Mouse (Mus musculus): ENCODE results near the gene Cdc34b. TPM values are rescaled to one million over a fixed set of nuclear protein-coding genes. Genes with fewer than 3 reads are reported as not detected.
A peak's percentile ranks its signal among the peaks of the same experiment; 100 is the strongest.
"Not testable (repeated sequence)": the region's sequence is repeated elsewhere in the genome, so short reads cannot be mapped to it uniquely, and the experiment has no call there.

Cdc34b gene
- polyA plus RNA-seq (2015; fragmentation: Nextera tagmentation; extraction: Ambion mirVana), result 0.39 and 0.40 TPM in 2 replicates

GRCm38 (mm10) chr11:94741732-94742272 lies at the start of gene Cdc34b:
Gene Cdc34b (plus strand): TSS chr11:94741782.
- no peak for ATAC-seq (ENCODE audit: low FRiP score, low TSS enrichment)
- H3K4me2 ChIP-seq (replicated peaks; ENCODE audit: low read depth, low read length), result no peak within 1 kb of the TSS
- H3K27me3 ChIP-seq (ENCODE audit: insufficient read depth, low read length), result no peaks in the 10 kb centered on the region
- WGBS, result 83% methylated on average over 23 of the region's 29 CpGs
- H3K9ac ChIP-seq (replicated peaks; ENCODE audit: low read length), result no peak within 1 kb of the TSS
- peaks cover 6% of the 10 kb centered on the region; the same call in 1 of the 2 replicates for H3K9me3 ChIP-seq (ENCODE audit: low read length)
- H3K4me1 ChIP-seq (ENCODE audit: insufficient read depth, low read length), result no peaks in the 10 kb centered on the region
- H3K4me3 ChIP-seq (ENCODE audit: low read length), result no peak within 1 kb of the TSS
- no peaks in the 10 kb centered on the region for H3K36me3 ChIP-seq (ENCODE audit: insufficient read depth, low read length)
- H3K27ac ChIP-seq (ENCODE audit: low read length), result no peak within 1 kb of the TSS

- H3K9me3 ChIP-seq (ENCODE audit: low read length); H3K27me3 ChIP-seq (ENCODE audit: insufficient read depth, low read length); H3K36me3 ChIP-seq (ENCODE audit: insufficient read depth, low read length); ATAC-seq (ENCODE audit: low FRiP score, low TSS enrichment); H3K4me1 ChIP-seq (ENCODE audit: insufficient read depth, low read length); H3K4me2 ChIP-seq (replicated peaks; ENCODE audit: low read depth, low read length); H3K27ac ChIP-seq (ENCODE audit: low read length); H3K4me3 ChIP-seq (ENCODE audit: low read length); H3K9ac ChIP-seq (replicated peaks; ENCODE audit: low read length): not testable (repeated sequence)
These were observed 49.1 kb upstream of the Cdc34b start for GRCm38 (mm10) chr11:94692502-94692901.

DNA sequence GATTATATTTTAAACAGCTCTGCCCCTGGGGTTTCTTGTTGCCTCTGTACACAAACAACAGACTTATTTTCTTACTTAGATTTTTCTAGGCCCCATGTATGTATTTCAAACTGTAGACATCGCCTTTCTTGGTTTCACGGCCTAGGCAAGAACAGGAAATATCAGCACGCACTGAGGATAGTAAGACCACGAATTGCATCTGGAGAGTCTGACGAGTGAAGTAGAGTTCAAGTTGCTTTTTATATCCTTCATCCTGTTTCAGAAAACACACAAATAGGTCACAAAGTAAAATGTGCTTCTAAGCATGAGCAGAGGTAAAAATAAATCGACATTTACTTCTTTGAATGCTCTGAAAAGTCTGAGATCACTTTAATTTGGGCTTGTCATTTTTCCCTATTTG lies 46.1 kb upstream of the Cdc34b start:
- ATAC-seq (ENCODE audit: low FRiP score, low TSS enrichment), result no peak
- 58% methylated on average over 6 of the region's 6 CpGs for WGBS
- Histone ChIP-seq H3K4me1 (ENCODE audit: insufficient read depth, low read length) (no peaks in the 10 kb centered on the region), H3K4me3 (ENCODE audit: low read length) (no peak overlapping the region), H3K4me2 (replicated peaks; ENCODE audit: low read depth, low read length) (no peak overlapping the region), H3K27ac (ENCODE audit: low read length) (no peak overlapping the region), H3K9ac (replicated peaks; ENCODE audit: low read length) (no peak overlapping the region), H3K9me3 (ENCODE audit: low read length) (no peaks in the 10 kb centered on the region), H3K27me3 (ENCODE audit: insufficient read depth, low read length) (0 out of 2 replicates have a peak, but pooled peaks cover 3% of the 10 kb centered on the region), H3K36me3 (ENCODE audit: insufficient read depth, low read length) (no peaks in the 10 kb centered on the region)

DNA sequence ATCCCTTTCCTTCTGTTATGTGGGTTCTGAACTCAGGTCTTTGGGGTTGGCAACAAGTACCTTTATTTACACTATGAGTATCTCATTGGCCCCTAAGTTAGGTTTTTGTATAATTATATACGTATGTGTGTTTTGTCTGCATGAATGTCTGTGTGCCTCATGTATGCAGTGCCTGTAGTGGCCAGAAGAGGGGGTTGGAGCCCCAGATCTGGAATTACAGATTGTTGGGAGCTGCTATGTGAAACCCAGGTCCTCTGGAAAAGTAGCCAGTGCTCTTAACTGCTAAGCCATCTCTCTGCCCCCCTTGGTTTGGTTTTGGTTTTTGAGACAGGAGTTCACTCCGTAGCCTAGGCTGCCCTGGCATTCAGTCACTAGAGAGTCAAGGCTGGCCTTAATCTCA lies 44.4 kb upstream of the Cdc34b start:
- Histone ChIP-seq H3K9ac (replicated peaks; ENCODE audit: low read length) (no peak overlapping the region), H3K4me3 (ENCODE audit: low read length) (no peak overlapping the region), H3K27ac (ENCODE audit: low read length) (no peak overlapping the region), H3K4me1 (ENCODE audit: insufficient read depth, low read length) (peaks cover 6% of the 10 kb centered on the region; the same call in 1 of the 2 replicates), H3K27me3 (ENCODE audit: insufficient read depth, low read length) (peaks cover 3% of the 10 kb centered on the region; the same call in 1 of the 2 replicates), H3K9me3 (ENCODE audit: low read length) (no peaks in the 10 kb centered on the region), H3K4me2 (replicated peaks; ENCODE audit: low read depth, low read length) (no peak overlapping the region), H3K36me3 (ENCODE audit: insufficient read depth, low read length) (no peaks in the 10 kb centered on the region)
- WGBS, result 88% methylated on average over 2 of the region's 2 CpGs
- ATAC-seq (ENCODE audit: low FRiP score, low TSS enrichment), result no peak

DNA sequence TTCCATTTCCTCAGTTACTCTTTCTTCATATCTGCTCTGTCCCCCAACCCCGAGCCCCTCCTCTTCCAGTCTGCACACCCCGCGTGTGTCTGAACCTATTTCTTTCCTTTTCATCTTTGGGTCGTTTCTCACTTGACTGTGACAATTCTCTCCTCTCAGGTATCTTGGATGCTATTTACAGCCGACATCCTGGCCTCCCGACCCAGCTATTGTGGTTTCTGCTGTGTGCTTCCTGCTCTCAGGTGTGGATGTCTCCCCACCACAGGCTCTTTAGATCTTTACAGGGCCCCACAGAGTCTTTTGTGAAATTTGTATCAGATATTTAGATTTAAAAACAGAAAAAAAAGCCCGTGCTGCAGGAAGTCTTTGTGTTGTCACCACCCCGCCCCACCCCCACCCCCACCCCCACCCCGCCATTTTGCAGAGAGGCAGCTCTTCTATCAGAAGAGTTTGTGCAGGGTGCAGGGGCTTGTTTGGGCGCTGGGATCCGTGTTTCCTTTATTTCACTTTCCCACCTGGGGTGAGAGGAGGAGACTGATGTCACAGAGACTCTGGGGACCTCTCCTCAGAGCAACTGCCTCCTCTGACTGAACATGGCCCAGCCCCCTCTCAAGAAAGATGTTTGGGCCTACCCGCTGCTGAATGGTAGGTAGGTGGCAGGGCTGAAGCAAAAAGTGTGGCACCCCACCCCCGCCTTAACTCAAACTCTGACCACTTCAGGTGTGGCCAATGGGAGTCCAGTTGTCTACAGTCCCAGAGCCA lies 43.7 kb upstream of the Cdc34b start:
- Histone ChIP-seq H3K27me3 (ENCODE audit: insufficient read depth, low read length) (peaks cover 3% of the 10 kb centered on the region; the same call in 1 of the 2 replicates), H3K4me1 (ENCODE audit: insufficient read depth, low read length) (peaks cover 6% of the 10 kb centered on the region; the same call in 1 of the 2 replicates), H3K36me3 (ENCODE audit: insufficient read depth, low read length) (no peaks in the 10 kb centered on the region), H3K4me2 (replicated peaks; ENCODE audit: low read depth, low read length) (no peak overlapping the region), H3K27ac (ENCODE audit: low read length) (no peak overlapping the region), H3K9me3 (ENCODE audit: low read length) (no peaks in the 10 kb centered on the region), H3K4me3 (ENCODE audit: low read length) (no peak overlapping the region), H3K9ac (replicated peaks; ENCODE audit: low read length) (no peak overlapping the region)
- ATAC-seq (ENCODE audit: low FRiP score, low TSS enrichment), result no peak
- 35% methylated on average over 13 of the region's 13 CpGs for WGBS

GRCm38 (mm10) chr11:94699399-94699798 lies 42.2 kb upstream of the Cdc34b start:
- no peak overlapping the region for H3K27ac ChIP-seq (ENCODE audit: low read length)
- H3K9ac ChIP-seq (replicated peaks; ENCODE audit: low read length), result no peak overlapping the region
- 100% methylated on average over 3 of the region's 3 CpGs for WGBS
- no peak overlapping the region for H3K4me2 ChIP-seq (replicated peaks; ENCODE audit: low read depth, low read length)
- no peak overlapping the region for H3K4me3 ChIP-seq (ENCODE audit: low read length)
- no peak for ATAC-seq (ENCODE audit: low FRiP score, low TSS enrichment)
- H3K4me1 ChIP-seq (ENCODE audit: insufficient read depth, low read length), result peaks cover 6% of the 10 kb centered on the region; the same call in 1 of the 2 replicates
- peaks cover 3% of the 10 kb centered on the region; the same call in 1 of the 2 replicates for H3K27me3 ChIP-seq (ENCODE audit: insufficient read depth, low read length)
- H3K36me3 ChIP-seq (ENCODE audit: insufficient read depth, low read length), result no peaks in the 10 kb centered on the region
- H3K9me3 ChIP-seq (ENCODE audit: low read length), result no peaks in the 10 kb centered on the region

DNA sequence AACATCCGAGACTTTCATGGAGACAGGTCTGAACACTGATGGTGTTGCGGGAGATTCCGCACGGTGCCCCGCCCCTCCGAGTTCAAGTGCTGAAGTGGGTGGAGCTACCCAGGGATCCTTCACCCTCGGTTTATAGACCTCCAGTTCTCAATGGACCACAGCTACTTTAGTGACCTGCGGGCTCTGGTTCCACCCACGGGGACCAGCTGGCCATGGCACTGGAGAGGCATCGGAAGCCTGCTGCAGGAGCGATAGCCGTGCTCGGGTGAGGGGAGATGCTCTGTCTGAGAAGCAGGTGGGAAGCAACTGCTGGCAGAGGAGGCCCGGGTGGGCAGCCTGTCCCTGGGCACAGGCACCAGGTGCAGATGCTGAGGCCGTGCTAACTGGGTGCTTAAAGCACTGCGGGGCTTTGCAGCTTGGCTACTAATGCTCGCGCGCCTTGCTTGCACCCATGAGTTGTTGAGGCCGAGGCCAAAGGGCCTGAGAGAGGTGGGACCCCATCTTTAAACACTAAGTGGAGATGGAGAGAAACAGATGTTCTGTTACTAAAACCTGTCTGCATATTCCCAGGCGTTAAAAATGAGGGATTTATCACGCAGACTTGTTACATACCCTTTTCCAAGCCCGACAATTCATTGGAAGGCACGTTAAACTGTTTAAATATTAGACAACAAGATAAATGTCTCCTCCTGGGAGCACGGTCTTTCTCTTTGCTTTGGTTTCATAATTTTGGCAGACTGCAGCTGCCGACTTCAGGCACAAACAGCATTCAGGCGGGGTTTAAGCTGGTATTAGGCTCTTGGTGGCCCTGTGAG lies 40.0 kb upstream of the Cdc34b start:
- 36% methylated on average over 27 of the region's 27 CpGs for WGBS
- H3K9me3 ChIP-seq (ENCODE audit: low read length), result no peaks in the 10 kb centered on the region
- H3K4me1 ChIP-seq (ENCODE audit: insufficient read depth, low read length), result peaks cover 6% of the 10 kb centered on the region; the same call in 1 of the 2 replicates
- H3K27ac ChIP-seq (ENCODE audit: low read length), result no peak overlapping the region
- 0 out of 2 replicates have a peak, but pooled peaks have one; percentile 55 for ATAC-seq (ENCODE audit: low FRiP score, low TSS enrichment)
- no peaks in the 10 kb centered on the region for H3K36me3 ChIP-seq (ENCODE audit: insufficient read depth, low read length)
- peaks cover 3% of the 10 kb centered on the region; the same call in 1 of the 2 replicates for H3K27me3 ChIP-seq (ENCODE audit: insufficient read depth, low read length)
- peak overlapping the region; percentile 16; the same call in 1 of the 2 replicates for H3K4me3 ChIP-seq (ENCODE audit: low read length)
- peak overlapping the region; percentile 45 for H3K4me2 ChIP-seq (replicated peaks; ENCODE audit: low read depth, low read length)
- H3K9ac ChIP-seq (replicated peaks; ENCODE audit: low read length), result 0 out of 2 replicates have a peak overlapping the region, but pooled peaks have one; percentile 20

GRCm38 (mm10) chr11:94702216-94702610 lies 39.4 kb upstream of the Cdc34b start:
- WGBS, result 48% methylated on average over 3 of the region's 3 CpGs
- Histone ChIP-seq H3K9ac (replicated peaks; ENCODE audit: low read length) (no peak overlapping the region), H3K36me3 (ENCODE audit: insufficient read depth, low read length) (no peaks in the 10 kb centered on the region), H3K27ac (ENCODE audit: low read length) (no peak overlapping the region), H3K27me3 (ENCODE audit: insufficient read depth, low read length) (peaks cover 2% of the 10 kb centered on the region; the same call in 1 of the 2 replicates), H3K4me2 (replicated peaks; ENCODE audit: low read depth, low read length) (peak overlapping the region; percentile 45; the same call in 1 of the 2 replicates), H3K4me1 (ENCODE audit: insufficient read depth, low read length) (peaks cover 6% of the 10 kb centered on the region; the same call in 1 of the 2 replicates), H3K9me3 (ENCODE audit: low read length) (no peaks in the 10 kb centered on the region), H3K4me3 (ENCODE audit: low read length) (no peak overlapping the region)
- no peak for ATAC-seq (ENCODE audit: low FRiP score, low TSS enrichment)

GRCm38 (mm10) chr11:94704020-94704419 lies 37.6 kb upstream of the Cdc34b start:
- no peak overlapping the region for H3K4me2 ChIP-seq (replicated peaks; ENCODE audit: low read depth, low read length)
- H3K27ac ChIP-seq (ENCODE audit: low read length), result peak overlapping the region; percentile 48; the same call in 1 of the 2 replicates
- H3K9ac ChIP-seq (replicated peaks; ENCODE audit: low read length), result no peak overlapping the region
- H3K36me3 ChIP-seq (ENCODE audit: insufficient read depth, low read length), result no peaks in the 10 kb centered on the region
- H3K4me3 ChIP-seq (ENCODE audit: low read length), result no peak overlapping the region
- ATAC-seq (ENCODE audit: low FRiP score, low TSS enrichment), result no peak
- 55% methylated on average over 7 of the region's 7 CpGs for WGBS
- H3K4me1 ChIP-seq (ENCODE audit: insufficient read depth, low read length), result peaks cover 6% of the 10 kb centered on the region; the same call in 1 of the 2 replicates
- no peaks in the 10 kb centered on the region; the same call in 1 of the 2 replicates for H3K27me3 ChIP-seq (ENCODE audit: insufficient read depth, low read length)
- no peaks in the 10 kb centered on the region for H3K9me3 ChIP-seq (ENCODE audit: low read length)
